Mouse (Mus musculus) v-Abl transformed pro-B cells (cell line): ENCODE data around the gene Notch2.

ENCODE experiments used
- in situ Hi-C, 2 experiments: fragments of 400-800 bp; cut with MboI; formaldehyde crosslinking; loops; one replicate each; pipeline ENCODE4 v1.15.1; 2025; ENCODE audit not compliant: unreplicated experiment in 2 of 2

The Notch2 gene

DNA sequence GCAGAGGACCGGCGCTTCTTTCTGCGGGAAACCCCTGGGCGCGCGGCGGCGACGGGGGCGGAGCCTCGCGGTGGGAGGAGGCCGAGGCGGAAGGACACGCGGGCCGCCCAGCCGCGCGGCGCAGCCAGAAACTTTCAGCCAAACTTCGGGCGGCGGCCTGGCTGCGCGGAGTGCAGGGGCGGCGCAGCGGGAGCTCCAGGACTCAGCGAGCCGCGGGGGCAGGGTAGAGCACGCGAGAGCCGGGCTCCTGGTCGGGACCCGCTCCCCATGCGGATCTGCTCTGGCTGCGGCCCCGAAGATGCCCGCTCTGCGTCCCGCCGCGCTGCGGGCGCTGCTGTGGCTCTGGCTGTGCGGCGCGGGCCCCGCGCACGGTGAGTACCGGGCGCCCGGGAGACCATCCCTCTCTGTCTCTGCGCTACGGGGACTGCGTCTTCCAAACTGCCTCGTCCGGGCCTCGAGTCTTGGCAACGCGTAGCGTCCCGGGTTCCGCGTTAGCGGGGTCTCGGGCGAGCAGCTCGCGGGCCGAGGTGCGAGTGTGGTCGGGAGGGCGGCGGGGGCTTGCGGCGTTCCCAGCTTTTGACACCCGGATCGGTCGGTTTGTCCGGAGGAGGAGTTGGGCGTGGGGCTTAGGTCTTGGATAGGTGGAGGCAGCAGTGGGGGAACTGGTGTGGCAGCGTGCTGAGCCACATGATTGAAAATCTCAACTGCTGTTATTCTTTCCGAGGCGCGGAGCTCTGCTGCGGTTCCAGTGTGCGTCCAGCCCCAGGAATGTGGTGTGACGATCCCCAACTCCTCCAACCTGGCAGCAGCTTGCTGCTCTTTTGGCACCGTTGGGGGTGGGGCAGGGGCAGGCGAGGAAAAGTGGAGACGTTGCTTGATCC, at the start of gene Notch2:
Gene Notch2, plus strand, starts transcription at position 127 of the 881 bp plus-strand sequence.
- in situ Hi-C loops: loop anchor here in 1 of 2 experiments (10.0 kb wide), 1 partner anchor 79 kb away; no protein-coding TSS in a partner anchor

DNA sequence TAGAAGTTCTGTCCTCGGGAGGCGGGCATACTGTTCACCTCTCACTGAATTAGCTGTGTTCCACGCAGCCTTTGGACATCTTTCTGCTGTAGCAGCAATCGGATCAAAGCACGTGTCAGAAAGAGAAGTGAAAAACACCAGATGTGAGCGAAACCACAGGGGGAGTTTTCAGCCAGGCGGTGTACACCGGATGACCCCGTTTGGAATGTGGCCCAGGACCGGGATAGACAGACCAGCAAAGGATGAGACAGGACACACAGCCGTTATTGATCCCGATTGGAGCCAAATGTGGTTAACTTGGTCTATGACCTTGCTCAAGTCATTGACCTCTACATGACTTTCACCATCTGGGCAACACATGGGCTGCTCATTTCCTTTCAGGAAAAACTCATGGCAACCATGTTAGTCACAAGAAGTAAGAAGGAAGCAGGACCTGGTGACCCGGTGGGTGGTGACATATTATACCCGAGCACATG, 48.4 kb upstream of the Notch2 start:
- in situ Hi-C loops: no loop called here

GRCm38 (mm10) chr3:97967627-97968026, 45.7 kb upstream of the Notch2 start:
- in situ Hi-C loops: no loop called here

DNA sequence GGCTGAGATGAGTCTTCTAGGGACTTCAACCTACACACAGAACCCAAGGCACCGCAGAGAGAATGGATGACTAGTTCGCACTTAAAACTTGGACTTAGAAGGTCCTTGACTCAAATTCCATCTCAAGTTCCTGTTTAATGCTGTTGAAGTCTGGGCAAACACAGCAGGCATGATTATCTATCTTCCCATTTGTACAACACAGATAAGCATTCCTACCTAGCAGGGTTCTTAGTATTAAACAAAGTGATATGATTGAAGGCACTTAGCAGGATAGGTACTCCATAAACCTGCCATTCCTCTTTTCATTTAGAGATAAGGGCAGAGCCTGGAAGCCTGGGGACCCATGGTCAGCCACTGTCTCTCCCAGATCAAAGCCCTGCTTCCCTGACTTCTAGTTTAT, 45.1 kb upstream of the Notch2 start:
- in situ Hi-C loops: no loop called here

GRCm38 (mm10) chr3:97969019-97969418, 44.3 kb upstream of the Notch2 start:
- in situ Hi-C loops: no loop called here

DNA sequence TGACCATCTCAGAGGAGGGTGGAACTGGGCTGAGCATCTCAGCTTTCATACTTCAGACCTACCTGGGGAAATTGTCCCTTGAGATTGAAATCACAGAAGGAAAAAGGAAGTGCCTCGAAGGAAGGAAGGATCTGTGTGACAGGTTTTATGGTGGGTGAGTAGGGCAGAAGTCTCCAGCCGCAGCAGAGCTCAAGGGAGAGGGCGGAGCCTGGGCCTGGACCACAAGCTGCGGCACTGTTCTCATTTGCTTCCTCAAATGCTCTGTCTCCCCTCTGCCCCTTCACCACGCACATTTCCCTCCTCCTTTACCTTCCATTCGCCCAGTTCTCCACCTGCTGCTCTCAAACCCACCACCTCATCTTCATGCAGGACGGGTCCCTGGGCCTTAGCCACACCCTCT, 42.2 kb upstream of the Notch2 start:
- in situ Hi-C loops: no loop called here

- in situ Hi-C loops: no loop called here
Measured at GRCm38 (mm10) chr3:97972200-97972599, 41.1 kb upstream of the Notch2 start.

GRCm38 (mm10) chr3:97972707-97973106, 40.6 kb upstream of the Notch2 start:
- in situ Hi-C loops: no loop called here

DNA sequence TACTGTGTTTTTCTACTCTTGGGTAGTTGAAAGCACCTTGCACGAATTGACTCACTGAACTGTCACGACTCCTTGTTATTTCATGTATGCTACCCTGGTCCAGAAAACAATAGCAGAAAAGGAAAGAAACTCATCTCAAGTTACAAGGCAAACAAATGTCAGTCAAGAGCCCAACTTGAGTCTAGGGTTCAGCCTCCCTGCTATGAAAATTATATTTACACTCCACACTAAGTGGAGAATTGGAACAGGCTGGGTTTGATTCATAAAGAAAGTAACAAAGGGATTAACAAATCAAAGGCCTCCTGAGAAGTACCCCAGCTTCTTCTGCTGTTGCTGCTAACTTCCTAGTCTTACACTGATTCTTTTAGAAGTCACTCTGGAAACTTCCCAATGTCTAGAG, 40.0 kb upstream of the Notch2 start:
- in situ Hi-C loops: no loop called here

GRCm38 (mm10) chr3:97974197-97974770, 39.0 kb upstream of the Notch2 start:
- in situ Hi-C loops: no loop called here

DNA sequence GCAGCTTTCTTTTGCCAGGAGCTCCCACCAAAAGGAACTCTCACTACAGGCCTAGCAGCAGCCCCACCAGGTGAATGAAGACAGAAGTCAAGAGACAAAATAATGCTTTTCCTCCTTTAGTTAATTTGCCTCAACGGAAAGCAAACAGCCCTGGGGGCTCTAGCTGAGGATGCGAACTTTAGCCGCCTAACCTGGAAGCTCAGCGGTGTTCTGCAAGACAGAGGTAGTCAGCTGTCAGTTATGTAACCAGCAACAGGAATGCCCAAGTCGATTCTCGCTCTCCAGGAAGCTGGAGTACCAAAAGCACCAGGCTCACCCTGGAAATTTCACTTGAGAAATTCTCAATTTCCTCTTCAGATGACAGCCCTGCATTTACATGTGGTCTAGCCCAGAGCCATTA, 36.6 kb upstream of the Notch2 start:
- in situ Hi-C loops: no loop called here

DNA sequence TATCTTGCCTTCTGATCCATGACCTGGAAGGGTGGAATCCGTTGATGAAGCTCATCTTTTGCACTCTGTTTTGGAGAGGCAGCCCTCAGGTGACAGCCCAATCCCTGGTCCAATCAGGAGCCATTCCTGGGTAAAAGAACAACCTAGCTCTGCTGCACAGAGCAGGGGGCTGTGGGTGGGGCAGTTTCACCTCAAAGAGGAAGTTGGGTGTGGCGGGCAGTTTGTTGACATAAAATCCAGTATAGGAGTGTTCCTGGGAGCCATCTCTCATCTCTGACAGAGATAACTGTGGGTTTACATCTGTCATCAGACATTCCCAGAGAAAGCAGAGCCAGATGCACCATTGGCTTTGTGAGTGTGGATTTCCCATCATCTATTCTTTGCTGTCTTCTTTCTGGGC, 34.6 kb upstream of the Notch2 start:
- in situ Hi-C loops: no loop called here

- in situ Hi-C loops: no loop called here
Measured at GRCm38 (mm10) chr3:97980683-97981327, 32.5 kb upstream of the Notch2 start.

GRCm38 (mm10) chr3:97981376-97981906, 31.9 kb upstream of the Notch2 start:
- in situ Hi-C loops: no loop called here

DNA sequence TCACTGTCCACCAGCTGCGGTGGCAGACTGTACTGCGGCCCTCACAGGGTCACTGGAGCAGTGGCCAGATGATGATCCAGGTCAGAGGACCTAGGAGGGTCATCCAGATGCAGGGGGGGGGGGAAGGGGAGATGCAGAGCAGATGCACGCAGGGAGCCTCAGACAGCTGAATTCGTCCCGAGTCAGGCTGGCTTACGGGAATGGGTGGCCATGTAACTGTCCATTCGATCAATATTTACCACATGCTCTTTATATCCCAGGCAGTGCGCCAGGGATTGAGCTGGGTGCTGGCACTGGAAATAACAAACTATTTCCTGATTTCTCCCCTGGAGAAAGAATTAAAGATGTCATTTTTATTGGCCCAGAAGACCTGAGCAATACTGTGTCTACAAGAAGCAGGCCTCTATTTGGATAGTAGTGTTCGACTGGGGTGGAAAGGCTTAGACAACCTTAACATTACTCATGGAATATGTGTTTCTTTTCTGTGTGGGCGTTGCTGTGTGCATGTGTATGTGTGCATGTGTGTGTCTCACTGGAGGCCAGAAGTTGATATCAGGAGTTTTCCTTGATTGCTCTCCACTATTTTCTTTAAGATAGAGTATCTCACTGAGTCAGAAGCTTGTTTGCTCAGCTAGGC, 28.3 kb upstream of the Notch2 start:
- in situ Hi-C loops: no loop called here

- in situ Hi-C loops: no loop called here
Measured at GRCm38 (mm10) chr3:97985691-97986090, 27.6 kb upstream of the Notch2 start.

- in situ Hi-C loops: no loop called here
Measured at GRCm38 (mm10) chr3:97987153-97987552, 26.2 kb upstream of the Notch2 start.

DNA sequence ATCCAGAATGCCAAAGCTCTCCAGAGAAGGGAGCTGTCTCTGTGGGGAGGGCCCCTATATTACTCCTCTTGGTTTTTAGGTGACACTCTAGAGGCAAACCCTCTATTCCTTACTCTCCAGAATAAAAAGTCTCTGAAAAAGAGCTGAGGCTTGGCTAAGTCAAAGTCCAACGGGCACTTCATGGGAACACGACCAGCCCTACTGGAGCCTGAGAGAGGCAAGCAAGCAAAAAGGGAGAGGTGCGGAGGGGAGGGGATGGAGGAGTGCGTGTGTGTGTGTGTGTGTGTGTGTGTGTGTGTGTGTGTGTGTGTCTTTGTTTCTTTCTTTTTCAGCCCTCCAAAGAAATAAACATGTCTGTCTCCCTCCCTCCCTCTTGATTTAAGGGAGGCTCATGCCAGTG, 24.6 kb upstream of the Notch2 start:
- in situ Hi-C loops: no loop called here

- in situ Hi-C loops: no loop called here
Measured at GRCm38 (mm10) chr3:97990576-97990975, 22.8 kb upstream of the Notch2 start.

GRCm38 (mm10) chr3:97992289-97992688, 21.0 kb upstream of the Notch2 start:
- in situ Hi-C loops: no loop called here

- in situ Hi-C loops: no loop called here
Measured at GRCm38 (mm10) chr3:97993196-97993595, 20.1 kb upstream of the Notch2 start.
